Mouse (Mus musculus) spleen, postnatal 36 days (tissue): ENCODE measurements around the gene Gm49395.

Experiments used
- DNase-seq, 2 experiments: peaks; one replicate each; pipeline ENCODE4 v3.0.0; 2022; ENCODE audit warnings: low spot score in 2 of 2, mixed read lengths in 1 of 2

The Gm49395 gene

GRCm38 (mm10) chr13:115050660-115051559, 50.8 kb downstream of the Gm49395 start:
- DNase-seq = no peak

GRCm38 (mm10) chr13:115042652-115043051, 59.1 kb downstream of the Gm49395 start:
- no peak for DNase-seq

- no peak for DNase-seq
Measured at GRCm38 (mm10) chr13:115037304-115037703, 64.4 kb downstream of the Gm49395 start.

GRCm38 (mm10) chr13:115035387-115035786, 66.3 kb downstream of the Gm49395 start:
- no peak for DNase-seq

- DNase-seq = no peak
Measured at GRCm38 (mm10) chr13:115033135-115033534, 68.6 kb downstream of the Gm49395 start.

- no peak for DNase-seq
Measured at GRCm38 (mm10) chr13:115031177-115032000, 70.3 kb downstream of the Gm49395 start.

GRCm38 (mm10) chr13:115025394-115025793, 76.3 kb downstream of the Gm49395 start:
- DNase-seq = no peak

GRCm38 (mm10) chr13:115022117-115022787, 79.5 kb downstream of the Gm49395 start:
- no peak for DNase-seq

GRCm38 (mm10) chr13:115021411-115021810, 80.3 kb downstream of the Gm49395 start:
- DNase-seq = no peak

- no peak for DNase-seq
Measured at GRCm38 (mm10) chr13:115020727-115021126, 81.0 kb downstream of the Gm49395 start.

- no peak for DNase-seq
Measured at GRCm38 (mm10) chr13:115017545-115017944, 84.2 kb downstream of the Gm49395 start.

GRCm38 (mm10) chr13:115011547-115011946, 90.2 kb downstream of the Gm49395 start:
- DNase-seq = no peak

- DNase-seq = no peak
Measured at GRCm38 (mm10) chr13:115006213-115006835, 95.4 kb downstream of the Gm49395 start.

- DNase-seq = no peak
Measured at GRCm38 (mm10) chr13:115005342-115005741, 96.4 kb downstream of the Gm49395 start.

GRCm38 (mm10) chr13:115003444-115004053, 98.2 kb downstream of the Gm49395 start:
- no peak for DNase-seq

- DNase-seq = no peak
Measured at GRCm38 (mm10) chr13:115002837-115003236, 98.9 kb downstream of the Gm49395 start.

- no peak for DNase-seq
Measured at GRCm38 (mm10) chr13:115002155-115002554, 99.6 kb downstream of the Gm49395 start.

- peak; percentile 22 to 25 for DNase-seq
Measured at GRCm38 (mm10) chr13:114999582-114999981, 102.1 kb downstream of the Gm49395 start.

- DNase-seq = no peak
Measured at GRCm38 (mm10) chr13:114998100-114998499, 103.6 kb downstream of the Gm49395 start.

- DNase-seq = no peak
Measured at GRCm38 (mm10) chr13:114992260-114993014, 109.3 kb downstream of the Gm49395 start.
